Mouse (Mus musculus): ENCODE measurements around the gene Pls3. TPM values are rescaled to one million over a fixed set of nuclear protein-coding genes. Genes with fewer than 3 reads are reported as not detected.
"Not testable (repeated sequence)": the region's sequence is repeated elsewhere in the genome, so short reads cannot be mapped to it uniquely, and the experiment has no call there.

Gene Pls3
- total RNA-seq, 2 experiments from 2014 or later: 111 to 130 TPM

- intact Hi-C loops (cut with DNase I): loop anchor here (5.0 kb wide), 1 partner anchor 93 kb away; no protein-coding TSS in a partner anchor
- H3K27ac ChIP-seq: peak overlapping the region; percentile 83
These were observed 110.1 kb downstream of the Pls3 start for GRCm38 (mm10) chrX:75764794-75765328.

GRCm38 (mm10) chrX:75764135-75764793 lies 110.7 kb downstream of the Pls3 start:
- peak overlapping the region; percentile 83 for H3K27ac ChIP-seq
- intact Hi-C loops (cut with DNase I): loop anchor here (5.0 kb wide), 1 partner anchor 92 kb away; no protein-coding TSS in a partner anchor
- TF ChIP-seq CTCF (IDR thresholded peaks at IDR 0.05): no peak; the same call in none of the 2 replicates

More at GRCm38 (mm10) chrX:75764794-75765328, 110.1 kb downstream of the Pls3 start:
- H3K4me3 ChIP-seq: peak overlapping the region; percentile 61
- TF ChIP-seq CTCF (IDR thresholded peaks at IDR 0.05): no peak
- DNase-seq (ENCODE audit: extremely low spot score in 1 of 2, low spot score in 2 of 2): no peak

GRCm38 (mm10) chrX:75759461-75759860 lies 115.5 kb downstream of the Pls3 start:
- DNase-seq (ENCODE audit: extremely low spot score in 1 of 2, low spot score in 2 of 2); H3K4me3 ChIP-seq; H3K27ac ChIP-seq; intact Hi-C loops (cut with DNase I): not testable (repeated sequence)

More at GRCm38 (mm10) chrX:75764135-75764793, 110.7 kb downstream of the Pls3 start:
- DNase-seq (ENCODE audit: extremely low spot score in 1 of 2, low spot score in 2 of 2): peak; percentile 47 to 60
- H3K4me3 ChIP-seq: peak overlapping the region; percentile 61

GRCm38 (mm10) chrX:75759036-75759435 lies 115.9 kb downstream of the Pls3 start:
- DNase-seq (ENCODE audit: extremely low spot score in 1 of 2, low spot score in 2 of 2): peak in 1 of 2 experiments; percentile 84
- intact Hi-C loops (cut with DNase I); H3K27ac ChIP-seq; H3K4me3 ChIP-seq: not testable (repeated sequence)
- peak; percentile 43 for TF ChIP-seq CTCF (IDR thresholded peaks at IDR 0.05)

- Histone ChIP-seq H3K4me3 (peak overlapping the region; percentile 43), H3K27ac (peak overlapping the region; percentile 94)
- DNase-seq (ENCODE audit: extremely low spot score in 1 of 2, low spot score in 2 of 2): peak in 1 of 2 experiments; percentile 72
- intact Hi-C loops (cut with DNase I): not testable (repeated sequence)
- peak; percentile 51 for TF ChIP-seq CTCF (IDR thresholded peaks at IDR 0.05)
These were observed 117.0 kb downstream of the Pls3 start for GRCm38 (mm10) chrX:75757966-75758365.

GRCm38 (mm10) chrX:75754531-75754930 lies 120.5 kb downstream of the Pls3 start:
- H3K4me3 ChIP-seq; H3K27ac ChIP-seq; DNase-seq (ENCODE audit: extremely low spot score in 1 of 2, low spot score in 2 of 2); intact Hi-C loops (cut with DNase I): not testable (repeated sequence)

GRCm38 (mm10) chrX:75750126-75750725 lies 124.8 kb downstream of the Pls3 start:
- DNase-seq (ENCODE audit: extremely low spot score in 1 of 2, low spot score in 2 of 2): peak in 1 of 2 experiments; percentile 52
- H3K4me3 ChIP-seq; H3K27ac ChIP-seq; intact Hi-C loops (cut with DNase I): not testable (repeated sequence)

- TF ChIP-seq CTCF (IDR thresholded peaks at IDR 0.05): peak; percentile 41
- peak overlapping the region; percentile 78; the same call in 1 of the 2 replicates for H3K27ac ChIP-seq
- H3K4me3 ChIP-seq; intact Hi-C loops (cut with DNase I): not testable (repeated sequence)
- peak in 1 of 2 experiments; percentile 76 for DNase-seq (ENCODE audit: extremely low spot score in 1 of 2, low spot score in 2 of 2)
These were observed 125.7 kb downstream of the Pls3 start for GRCm38 (mm10) chrX:75749312-75749711.

- H3K4me3 ChIP-seq; intact Hi-C loops (cut with DNase I): not testable (repeated sequence)
- DNase-seq (ENCODE audit: extremely low spot score in 1 of 2, low spot score in 2 of 2): peak in 1 of 2 experiments; percentile 85
- peak; percentile 47 for TF ChIP-seq CTCF (IDR thresholded peaks at IDR 0.05)
- peak overlapping the region; percentile 86 for H3K27ac ChIP-seq
These were observed 130.5 kb downstream of the Pls3 start for GRCm38 (mm10) chrX:75744466-75744865.

GRCm38 (mm10) chrX:75739464-75739863 lies 135.5 kb downstream of the Pls3 start:
- H3K4me3 ChIP-seq; intact Hi-C loops (cut with DNase I); DNase-seq (ENCODE audit: extremely low spot score in 1 of 2, low spot score in 2 of 2); H3K27ac ChIP-seq: not testable (repeated sequence)
